Comparison of ENCODE assay signal across 24 mouse cellular contexts in genomic region chr2:4166191-4166590, GRCm38 (mm10).
DNase-seq lines count a peak whose midpoint lies in the region; ATAC-seq and TF ChIP-seq lines count a peak whose summit lies in the region.
"Had no signal": no experiment of that assay in that cellular context is flagged by ENCODE, and none has a peak within 500 bp of the region (broad histone marks: within the 10 kb centered on the region; RNA-seq: fewer than 3 reads in every experiment).

No protein-coding gene starts in this region.

- no peak overlapping the region for H3K4me3 ChIP-seq in heart, embryonic 12.5 days
- no peak overlapping the region for H3K4me3 ChIP-seq in MEL (ENCODE audit: control insufficient read depth in 1 of 2, insufficient read depth in 1 of 2, low read depth in 2 of 2, low read length in 2 of 2)
- H3K4me3 ChIP-seq in neural tube, embryonic 15.5 days (replicated peaks) = no peak overlapping the region
- no peak overlapping the region for H3K4me3 ChIP-seq in midbrain, embryonic 16.5 days (ENCODE audit: low read depth, low read length)
- H3K4me3 ChIP-seq: embryonic facial prominence, embryonic 10.5 days; embryonic facial prominence, embryonic 12.5 days; forebrain, embryonic 13.5 days; forebrain, embryonic 15.5 days had no signal

- no peak for TF ChIP-seq EP300 in MEL (IDR thresholded peaks at IDR 0.05; ENCODE audit: low read depth in 1 of 2, low read length in 2 of 2)

- no peak for TF ChIP-seq RAD21 in MEL (IDR thresholded peaks at IDR 0.05; ENCODE audit: low read depth, low read length)

- H3K9me3 ChIP-seq in heart, embryonic 12.5 days (replicated peaks) = peaks cover 14% of the 10 kb centered on the region
- H3K9me3 ChIP-seq in MEL (replicated peaks; ENCODE audit: insufficient read depth, low read length) = no peaks in the 10 kb centered on the region
- H3K9me3 ChIP-seq in neural tube, embryonic 15.5 days (replicated peaks) = no peaks in the 10 kb centered on the region
- no peaks in the 10 kb centered on the region for H3K9me3 ChIP-seq in midbrain, embryonic 16.5 days (replicated peaks; ENCODE audit: control insufficient read depth, low read length, poor library complexity, severe bottlenecking)
- H3K9me3 ChIP-seq: embryonic facial prominence, embryonic 10.5 days; embryonic facial prominence, embryonic 12.5 days; forebrain, embryonic 13.5 days; forebrain, embryonic 15.5 days; G1E had no signal

- peaks cover 14% of the 10 kb centered on the region for H3K4me1 ChIP-seq in heart, embryonic 12.5 days (replicated peaks)
- no peaks in the 10 kb centered on the region for H3K4me1 ChIP-seq in MEL (ENCODE audit: control insufficient read depth in 1 of 2, insufficient read depth in 2 of 2, low read length in 2 of 2)
- H3K4me1 ChIP-seq in neural tube, embryonic 15.5 days = peaks cover 29% of the 10 kb centered on the region
- peaks cover 20% of the 10 kb centered on the region for H3K4me1 ChIP-seq in midbrain, embryonic 16.5 days (ENCODE audit: control insufficient read depth, insufficient read depth, low read length)
- H3K4me1 ChIP-seq: embryonic facial prominence, embryonic 12.5 days had no signal

- no peak for TF ChIP-seq CTCF in MEL (IDR thresholded peaks at IDR 0.05 in 2 of 3, conservative IDR thresholded peaks at IDR 0.05 in 1 of 3; ENCODE audit: control insufficient read depth in 1 of 3, insufficient read depth in 1 of 3, low read depth in 2 of 3, low read length in 3 of 3, poor library complexity in 1 of 3, severe bottlenecking in 1 of 3)

- 76% methylated on average over 2 of the region's 2 CpGs for WGBS in heart, embryonic 12.5 days
- WGBS in neural tube, embryonic 15.5 days = 91% methylated on average over 2 of the region's 2 CpGs
- WGBS in midbrain, embryonic 16.5 days = 90% methylated on average over 2 of the region's 2 CpGs

- no peak overlapping the region for H3K27ac ChIP-seq in heart, embryonic 12.5 days (ENCODE audit: poor library complexity, severe bottlenecking)
- H3K27ac ChIP-seq in MEL (ENCODE audit: control insufficient read depth, low read depth, low read length) = no peak overlapping the region
- no peak overlapping the region for H3K27ac ChIP-seq in neural tube, embryonic 15.5 days (replicated peaks)
- no peak overlapping the region for H3K27ac ChIP-seq in midbrain, embryonic 16.5 days (ENCODE audit: low read length)
- H3K27ac ChIP-seq: embryonic facial prominence, embryonic 10.5 days; embryonic facial prominence, embryonic 12.5 days; forebrain, embryonic 13.5 days; forebrain, embryonic 15.5 days had no signal

- H3K27me3 ChIP-seq in heart, embryonic 12.5 days (replicated peaks) = no peaks in the 10 kb centered on the region
- no peaks in the 10 kb centered on the region; a peak in 2 of 4 replicates for H3K27me3 ChIP-seq in MEL (ENCODE audit: control insufficient read depth in 1 of 2, insufficient read depth in 2 of 2, low read length in 2 of 2)
- no peaks in the 10 kb centered on the region for H3K27me3 ChIP-seq in neural tube, embryonic 15.5 days (replicated peaks)
- no peaks in the 10 kb centered on the region for H3K27me3 ChIP-seq in midbrain, embryonic 16.5 days (ENCODE audit: control insufficient read depth, insufficient read depth, low read depth, low read length)
- H3K27me3 ChIP-seq: CH12.LX; embryonic facial prominence, embryonic 12.5 days; forebrain, embryonic 13.5 days; forebrain, embryonic 15.5 days had no signal

- DNase-seq in heart, adult 11 months = peak; percentile 18
- peak; percentile 6 for DNase-seq in MEL (ENCODE audit: low read depth, low spot score)
- DNase-seq: adrenal gland, adult 2 months; adrenal gland, postnatal 10 days; adrenal gland, postnatal 25 days; B cell, adult 2 months; cerebellum, adult 11 months; cerebellum, adult 18-20 months; cerebellum, adult 8-10 months; cerebellum, adult 9-11 months; cerebellum, postnatal 14 days; cerebellum, postnatal 36 days; forebrain, postnatal 0 days had no signal

- TF ChIP-seq POLR2A in MEL (IDR thresholded peaks at IDR 0.05; ENCODE audit: control insufficient read depth in 1 of 2, insufficient read depth in 1 of 2, low read depth in 1 of 2, low read length in 2 of 2, poor library complexity in 1 of 2) = no peak

- H3K36me3 ChIP-seq in heart, embryonic 12.5 days = no peaks in the 10 kb centered on the region
- H3K36me3 ChIP-seq in MEL (ENCODE audit: control insufficient read depth in 1 of 2, insufficient read depth in 2 of 2, low read length in 2 of 2) = no peaks in the 10 kb centered on the region
- no peaks in the 10 kb centered on the region for H3K36me3 ChIP-seq in neural tube, embryonic 15.5 days
- no peaks in the 10 kb centered on the region for H3K36me3 ChIP-seq in midbrain, embryonic 16.5 days (ENCODE audit: control insufficient read depth, insufficient read depth, low read length)
- H3K36me3 ChIP-seq: embryonic facial prominence, embryonic 10.5 days; embryonic facial prominence, embryonic 12.5 days; G1E had no signal

- no peak overlapping the region for H3K4me2 ChIP-seq in heart, embryonic 12.5 days
- H3K4me2 ChIP-seq in neural tube, embryonic 15.5 days = no peak overlapping the region
- no peak overlapping the region for H3K4me2 ChIP-seq in midbrain, embryonic 16.5 days (ENCODE audit: low read length)
- H3K4me2 ChIP-seq: embryonic facial prominence, embryonic 12.5 days; forebrain, embryonic 13.5 days; forebrain, embryonic 15.5 days had no signal

- ATAC-seq in heart, embryonic 12.5 days (ENCODE audit: insufficient number of reproducible peaks, low FRiP score) = no peak
- ATAC-seq in granulocyte monocyte progenitor cell, adult 5-6 weeks (replicated peaks; ENCODE audit: poor library complexity, severe bottlenecking) = peak; percentile 78
- ATAC-seq in neural tube, embryonic 15.5 days (ENCODE audit: low FRiP score) = no peak
- no peak for ATAC-seq in midbrain, embryonic 16.5 days
- ATAC-seq: CD4-positive, CD25-positive, alpha-beta regulatory T cell, adult 4 months; forebrain, embryonic 13.5 days; forebrain, embryonic 15.5 days; forebrain, postnatal 0 days had no signal

- H3K79me2 ChIP-seq in MEL (ENCODE audit: control insufficient read depth, insufficient read depth, low read length, poor library complexity) = no peaks in the 10 kb centered on the region

- H3K9ac ChIP-seq in heart, embryonic 12.5 days = no peak overlapping the region
- no peak overlapping the region for H3K9ac ChIP-seq in MEL (ENCODE audit: control insufficient read depth, low read depth, low read length, poor library complexity, severe bottlenecking)
- H3K9ac ChIP-seq in neural tube, embryonic 15.5 days (replicated peaks) = no peak overlapping the region
- no peak overlapping the region for H3K9ac ChIP-seq in midbrain, embryonic 16.5 days (ENCODE audit: low read depth, low read length)
- H3K9ac ChIP-seq: embryonic facial prominence, embryonic 12.5 days; forebrain, embryonic 13.5 days; forebrain, embryonic 15.5 days; forebrain, postnatal 0 days had no signal

TF ChIP-seq in MEL, 35 proteins besides CTCF, POLR2A, EP300 and RAD21:
- TF ChIP-seq GATA1 (IDR thresholded peaks at IDR 0.05; ENCODE audit: low read depth, low read length) (no peak), ZKSCAN1 (IDR thresholded peaks at IDR 0.05; ENCODE audit: low read depth, low read length) (peak; percentile 59; the same call in 1 of the 2 replicates)
